Mouse (Mus musculus) intestine, embryonic 14.5 days (tissue): ENCODE data around the gene Slc22a5. TPM values are rescaled to one million over a fixed set of nuclear protein-coding genes. Genes with fewer than 3 reads are reported as not detected.

Source experiments
- ATAC-seq: fragments of 200-750 bp; cut with Nextera tagmentation; replicated peaks from 2 replicates; pipeline ENCODE4 v1.8.0; 2017; ENCODE audit warnings: low read depth, moderate number of reproducible peaks, moderate TSS enrichment, moderate library complexity; ENCODE audit not compliant: low FRiP score, low TSS enrichment
- DNase-seq: peaks from one replicate; pipeline ENCODE4 v3.0.0-alpha.2; 2018; ENCODE audit warnings: low spot score
- H3K27ac ChIP-seq: fragments of 300-500 bp; sonication (generic); 2 replicates; pipeline ENCODE4 v1.5.1; 2014; ENCODE audit warnings: low read depth, mild to moderate bottlenecking, control low read depth
- H3K27me3 ChIP-seq: fragments of 300-500 bp; sonication (generic); replicated peaks from 2 replicates; pipeline ENCODE4 v1.6.1; 2014; ENCODE audit warnings: low read length, control low read depth; ENCODE audit not compliant: control insufficient read depth, insufficient read depth
- H3K36me3 ChIP-seq: fragments of 300-500 bp; sonication (generic); 2 replicates; pipeline ENCODE4 v1.6.1; 2014; ENCODE audit warnings: low read length, control low read depth; ENCODE audit not compliant: control insufficient read depth, insufficient read depth
- H3K4me1 ChIP-seq: fragments of 300-500 bp; sonication (generic); replicated peaks from 2 replicates; pipeline ENCODE4 v1.6.1; 2014; ENCODE audit warnings: low read length, control low read depth, mixed read lengths; ENCODE audit not compliant: control insufficient read depth, insufficient read depth
- H3K4me2 ChIP-seq: fragments of 300-500 bp; sonication (generic); 2 replicates; pipeline ENCODE4 v1.6.1; 2014; ENCODE audit warnings: low read length
- H3K4me3 ChIP-seq: fragments of 300-500 bp; sonication (generic); 2 replicates; pipeline ENCODE4 v1.5.1; 2014; ENCODE audit warnings: low read depth, low read length, control low read depth, mixed read lengths
- H3K9ac ChIP-seq: fragments of 300-500 bp; sonication (generic); 2 replicates; pipeline ENCODE4 v1.6.1; 2014; ENCODE audit warnings: mild to moderate bottlenecking, low read length
- H3K9me3 ChIP-seq: fragments of 300-500 bp; sonication (generic); 2 replicates; pipeline ENCODE4 v1.6.1; 2016; ENCODE audit warnings: low read length, control low read depth; ENCODE audit not compliant: control insufficient read depth
- WGBS: fragments of 180-500 bp; shearing (Covaris S2); extraction: QIAGEN DNeasy Blood & Tissue Kit; methylation state at CpG from one replicate; pipeline ENCODE4 v1.1.7; 2014; 5-methylcytosine and 5-hydroxymethylcytosine counted together
- polyA plus RNA-seq: library from polyadenylated mRNA; unstranded; fragments of >200 nt; fragmentation: Nextera tagmentation; extraction: Ambion mirVana; gene quantifications from 2 replicates; pipeline ENCODE4 v1.2.1, GENCODE M21; 2014

Gene Slc22a5
- polyA plus RNA-seq, 1 experiment from 2014 or later: 9.4 TPM

- DNase-seq: no peak
Measured at GRCm38 (mm10) chr11:53858058-53858760, 33.3 kb downstream of the Slc22a5 start.

DNA sequence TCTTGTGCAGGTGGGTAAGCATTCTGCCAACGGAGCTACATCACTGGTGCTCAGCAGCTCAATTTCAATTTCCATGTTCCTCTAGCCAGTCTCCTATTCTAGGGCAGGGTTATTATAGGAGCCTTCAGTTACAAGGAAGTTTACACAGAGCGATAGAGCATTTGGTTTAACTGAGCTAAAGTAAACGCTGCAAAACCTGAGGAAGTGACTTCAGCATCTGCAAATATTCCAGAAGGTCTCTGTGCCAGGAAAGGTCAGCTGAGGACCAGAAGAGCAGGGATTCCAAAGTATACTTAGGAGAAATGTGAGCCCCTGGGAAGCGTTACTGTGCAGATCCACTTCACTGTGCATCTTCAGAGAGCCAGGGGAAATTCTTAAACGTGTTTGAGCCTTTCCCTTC, 37.8 kb downstream of the Slc22a5 start:
- DNase-seq: no peak
- Histone ChIP-seq H3K4me1 (peaks cover 13% of the 10 kb centered on the region), H3K9ac (no peak overlapping the region), H3K36me3 (no peaks in the 10 kb centered on the region), H3K27me3 (no peaks in the 10 kb centered on the region), H3K4me2 (no peak overlapping the region), H3K4me3 (no peak overlapping the region), H3K9me3 (no peaks in the 10 kb centered on the region), H3K27ac (no peak overlapping the region)
- WGBS: 9% methylated on average over 5 of the region's 5 CpGs
- ATAC-seq: no peak

More at GRCm38 (mm10) chr11:53858058-53858760, 33.3 kb downstream of the Slc22a5 start:
- no peak overlapping the region for H3K27ac ChIP-seq
- peak overlapping the region; percentile 58 for H3K4me2 ChIP-seq
- ATAC-seq: no peak
- peaks cover 12% of the 10 kb centered on the region for H3K4me1 ChIP-seq
- no peaks in the 10 kb centered on the region for H3K9me3 ChIP-seq
- WGBS: 83% methylated on average over 6 of the region's 6 CpGs
- H3K27me3 ChIP-seq: no peaks in the 10 kb centered on the region
- no peaks in the 10 kb centered on the region for H3K36me3 ChIP-seq
- peak overlapping the region; percentile 50; the same call in 1 of the 2 replicates for H3K4me3 ChIP-seq
- no peak overlapping the region for H3K9ac ChIP-seq

DNA sequence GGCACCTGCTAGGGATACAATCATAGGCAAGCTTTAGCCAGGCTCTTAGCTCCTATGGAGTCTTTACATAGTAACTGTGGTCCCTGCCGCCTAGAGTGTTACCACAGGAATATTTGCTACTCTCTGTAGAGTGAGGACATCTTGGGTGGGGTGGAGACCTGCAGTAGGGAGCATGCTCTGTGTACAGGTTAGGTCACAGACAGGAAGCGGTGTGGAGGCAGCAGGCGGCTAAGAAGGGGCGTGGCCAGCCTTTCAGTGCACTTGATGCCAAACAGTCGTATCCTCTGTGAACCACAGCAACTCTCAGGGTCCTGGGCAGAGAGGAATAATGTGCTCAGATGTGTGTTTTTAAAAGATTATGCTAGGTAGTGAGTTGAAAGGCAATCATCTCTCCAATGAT, 39.7 kb downstream of the Slc22a5 start:
- WGBS: 36% methylated on average over 5 of the region's 5 CpGs
- DNase-seq: no peak
- ATAC-seq: no peak
- Histone ChIP-seq H3K27me3 (no peaks in the 10 kb centered on the region), H3K9ac (no peak overlapping the region), H3K4me1 (peaks cover 13% of the 10 kb centered on the region), H3K9me3 (no peaks in the 10 kb centered on the region), H3K4me2 (no peak overlapping the region), H3K36me3 (no peaks in the 10 kb centered on the region), H3K27ac (no peak overlapping the region), H3K4me3 (no peak overlapping the region)

GRCm38 (mm10) chr11:53849588-53850320, 41.7 kb downstream of the Slc22a5 start:
- peak; percentile 75; the same call in 1 of the 2 replicates for ATAC-seq
- peaks cover 13% of the 10 kb centered on the region for H3K4me1 ChIP-seq
- 32% methylated on average over 9 of the region's 9 CpGs for WGBS
- H3K27ac ChIP-seq: no peak overlapping the region
- peak; percentile 82 for DNase-seq
- H3K9me3 ChIP-seq: no peaks in the 10 kb centered on the region
- 0 out of 2 replicates have a peak overlapping the region, but pooled peaks have one; percentile 6 for H3K4me2 ChIP-seq
- no peak overlapping the region for H3K9ac ChIP-seq
- H3K27me3 ChIP-seq: no peaks in the 10 kb centered on the region
- no peak overlapping the region for H3K4me3 ChIP-seq
- no peaks in the 10 kb centered on the region for H3K36me3 ChIP-seq

DNA sequence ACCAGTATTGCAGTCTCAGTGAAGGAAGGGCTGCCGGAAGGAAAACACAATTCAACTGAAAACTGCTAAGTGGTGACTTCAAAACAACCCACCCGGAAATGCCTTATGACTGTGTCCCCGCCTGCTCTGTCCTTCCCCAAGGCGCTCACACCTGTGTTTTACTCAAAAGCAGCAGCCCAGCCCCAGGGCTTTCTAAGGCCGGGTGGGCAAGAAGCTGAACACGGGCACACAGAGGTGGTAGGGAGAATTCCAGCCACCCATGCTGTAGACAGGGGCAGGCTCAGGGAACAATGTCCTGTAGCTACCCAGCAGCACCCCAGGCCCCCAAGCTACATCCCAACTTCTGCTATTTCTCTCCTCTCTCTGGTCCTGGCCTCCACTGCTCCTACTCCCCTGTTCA, 45.8 kb downstream of the Slc22a5 start:
- ATAC-seq (no peak), DNase-seq (no peak)
- Histone ChIP-seq H3K4me1 (no peaks in the 10 kb centered on the region), H3K27me3 (no peaks in the 10 kb centered on the region), H3K4me2 (no peak overlapping the region), H3K9me3 (no peaks in the 10 kb centered on the region), H3K27ac (no peak overlapping the region), H3K9ac (no peak overlapping the region), H3K4me3 (no peak overlapping the region), H3K36me3 (no peaks in the 10 kb centered on the region)
- 83% methylated on average over 6 of the region's 6 CpGs for WGBS

DNA sequence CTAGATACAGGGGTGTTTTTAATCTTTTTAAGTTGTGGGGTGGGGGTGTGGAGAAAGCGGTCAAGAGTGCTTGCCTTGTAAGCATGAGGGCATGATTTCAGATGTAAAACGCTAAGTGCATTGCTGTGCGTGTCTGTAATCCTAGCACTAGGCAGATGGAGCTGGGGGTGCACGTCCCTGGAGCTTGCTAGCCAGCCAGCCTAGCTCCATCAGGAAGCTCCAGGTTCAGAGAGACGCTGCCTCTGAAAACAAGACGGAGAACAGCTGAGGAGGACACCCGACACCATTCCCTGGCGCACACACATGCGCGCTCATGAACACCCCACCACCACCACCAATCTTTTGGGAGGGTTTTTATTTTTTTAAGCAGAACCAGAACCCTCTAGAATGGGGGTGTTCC, 48.4 kb downstream of the Slc22a5 start:
- ATAC-seq: no peak
- Histone ChIP-seq H3K27me3 (no peaks in the 10 kb centered on the region), H3K9me3 (no peaks in the 10 kb centered on the region), H3K4me3 (no peak overlapping the region), H3K4me1 (peaks cover 5% of the 10 kb centered on the region), H3K9ac (no peak overlapping the region), H3K4me2 (no peak overlapping the region), H3K27ac (no peak overlapping the region), H3K36me3 (no peaks in the 10 kb centered on the region)
- DNase-seq: no peak
- 64% methylated on average over 10 of the region's 10 CpGs for WGBS

- Histone ChIP-seq H3K4me1 (peaks cover 5% of the 10 kb centered on the region), H3K9ac (no peak overlapping the region), H3K4me2 (no peak overlapping the region), H3K9me3 (no peaks in the 10 kb centered on the region), H3K36me3 (no peaks in the 10 kb centered on the region), H3K4me3 (no peak overlapping the region), H3K27ac (no peak overlapping the region), H3K27me3 (no peaks in the 10 kb centered on the region)
- WGBS: 76% methylated on average over 4 of the region's 4 CpGs
- ATAC-seq (no peak), DNase-seq (no peak)
Measured at GRCm38 (mm10) chr11:53842161-53842581, 49.3 kb downstream of the Slc22a5 start.

DNA sequence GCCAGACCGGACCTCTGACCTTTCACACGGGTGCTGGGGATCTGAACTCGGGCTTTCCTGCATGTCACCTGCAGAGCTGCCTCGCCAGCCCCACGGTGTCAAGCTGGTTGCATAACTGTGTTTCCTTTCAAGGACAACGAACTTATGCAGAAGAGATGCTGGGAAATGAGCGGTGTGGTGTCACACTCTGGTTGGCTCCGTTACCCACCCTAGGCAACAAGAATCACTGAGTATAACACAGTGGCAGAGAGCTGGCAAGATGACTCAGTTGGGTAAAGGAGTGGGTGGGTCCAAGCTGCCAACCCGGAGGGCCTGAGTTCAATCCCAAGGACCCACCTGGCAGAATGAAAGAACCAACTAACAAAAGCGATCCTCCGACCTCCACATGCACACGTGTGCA, 49.9 kb downstream of the Slc22a5 start:
- WGBS: 85% methylated on average over 12 of the region's 12 CpGs
- Histone ChIP-seq H3K4me3 (no peak overlapping the region), H3K9ac (no peak overlapping the region), H3K36me3 (no peaks in the 10 kb centered on the region), H3K4me1 (peaks cover 5% of the 10 kb centered on the region), H3K4me2 (no peak overlapping the region), H3K27ac (no peak overlapping the region), H3K9me3 (no peaks in the 10 kb centered on the region), H3K27me3 (no peaks in the 10 kb centered on the region)
- DNase-seq (no peak), ATAC-seq (no peak)
